Mouse (Mus musculus) cerebellum, postnatal 4 days (tissue): Measurements from ENCODE around the gene Olfr90.
A peak's percentile ranks its signal among the peaks of the same experiment; 100 is the strongest.
"Not testable (repeated sequence)": the region's sequence is repeated elsewhere in the genome, so short reads cannot be mapped to it uniquely, and the experiment has no call there.

ENCODE experiments used
- DNase-seq, 2 experiments: peaks; one replicate each; pipeline ENCODE4 v3.0.0; 2022; ENCODE audit warnings: low spot score in 2 of 2, mixed read lengths in 1 of 2

Olfr90 gene

GRCm38 (mm10) chr17:37088399-37088798 is at the start of gene Olfr90:
Gene Olfr90, minus strand, starts transcription at chr17:37088499.
- no peak for DNase-seq

- DNase-seq, result not testable (repeated sequence)
Observed at GRCm38 (mm10) chr17:37131366-37131765, 43.1 kb upstream of the Olfr90 start.

GRCm38 (mm10) chr17:37119988-37120387 is 31.7 kb upstream of the Olfr90 start, which contains the start of gene Olfr92:
Gene Olfr92, minus strand, starts transcription at chr17:37120088.
- DNase-seq, result no peak

GRCm38 (mm10) chr17:37098178-37098577 is 9.9 kb upstream of the Olfr90 start, which contains the start of gene Olfr91:
Gene Olfr91, minus strand, starts transcription at chr17:37098278.
- no peak for DNase-seq

- DNase-seq, result peak in 1 of 2 experiments; percentile 87
Observed at GRCm38 (mm10) chr17:37093289-37093688, 5.0 kb upstream of the Olfr90 start.

- no peak for DNase-seq
Observed at GRCm38 (mm10) chr17:37092198-37092597, 3.9 kb upstream of the Olfr90 start.

GRCm38 (mm10) chr17:37085545-37085944 is 2.8 kb downstream of the Olfr90 start:
- DNase-seq, result peak in 1 of 2 experiments; percentile 48

- no peak for DNase-seq
Observed at GRCm38 (mm10) chr17:37084632-37085031, 3.7 kb downstream of the Olfr90 start.

- peak in 1 of 2 experiments; percentile 69 for DNase-seq
Observed at GRCm38 (mm10) chr17:37083327-37083726, 5.0 kb downstream of the Olfr90 start.

GRCm38 (mm10) chr17:37081659-37082058 is 6.6 kb downstream of the Olfr90 start:
- no peak for DNase-seq

GRCm38 (mm10) chr17:37080119-37080518 is 8.2 kb downstream of the Olfr90 start:
- no peak for DNase-seq

GRCm38 (mm10) chr17:37078990-37079389 is 9.3 kb downstream of the Olfr90 start:
- DNase-seq, result no peak

- no peak for DNase-seq
Observed at GRCm38 (mm10) chr17:37078193-37078592, 10.1 kb downstream of the Olfr90 start.

GRCm38 (mm10) chr17:37075766-37076165 is 12.5 kb downstream of the Olfr90 start:
- no peak for DNase-seq

GRCm38 (mm10) chr17:37075181-37075580 is 13.1 kb downstream of the Olfr90 start:
- no peak for DNase-seq

GRCm38 (mm10) chr17:37072730-37073276 is 15.5 kb downstream of the Olfr90 start:
- DNase-seq, result no peak

GRCm38 (mm10) chr17:37072080-37072729 is 16.1 kb downstream of the Olfr90 start:
- DNase-seq, result no peak

GRCm38 (mm10) chr17:37070121-37070520 is 18.2 kb downstream of the Olfr90 start:
- no peak for DNase-seq

- DNase-seq, result no peak
Observed at GRCm38 (mm10) chr17:37067861-37068260, 20.4 kb downstream of the Olfr90 start.

- DNase-seq, result no peak
Observed at GRCm38 (mm10) chr17:37065993-37066392, 22.3 kb downstream of the Olfr90 start.

- DNase-seq, result no peak
Observed at GRCm38 (mm10) chr17:37063686-37064495, 24.4 kb downstream of the Olfr90 start.

- DNase-seq, result no peak
Observed at GRCm38 (mm10) chr17:37063063-37063462, 25.2 kb downstream of the Olfr90 start.
